Mouse (Mus musculus): Measurements from ENCODE around the gene Tjp3. TPM values are rescaled to one million over a fixed set of nuclear protein-coding genes. Genes with fewer than 3 reads are reported as not detected.

Tjp3 gene
- polyA plus RNA-seq, 1 experiment, result 0.51 TPM

GRCm38 (mm10) chr10:81261025-81261424 lies 30.4 kb downstream of the Tjp3 start:
- Histone ChIP-seq H3K27ac (ENCODE audit: insufficient read depth, low read length) (no peak overlapping the region), H3K4me3 (replicated peaks; ENCODE audit: insufficient read depth, low read depth, low read length) (no peak overlapping the region), H3K27me3 (ENCODE audit: control insufficient read depth, insufficient read depth, low read length) (no peaks in the 10 kb centered on the region), H3K4me1 (ENCODE audit: control insufficient read depth, insufficient read depth, low read length) (peaks cover 8% of the 10 kb centered on the region)
- WGBS, result 91% methylated on average over 4 of the region's 4 CpGs
- TF ChIP-seq POLR2A (IDR thresholded peaks at IDR 0.05; ENCODE audit: borderline replicate concordance, insufficient read depth, low read length) (no peak), CTCF (IDR thresholded peaks at IDR 0.05; ENCODE audit: borderline replicate concordance, insufficient read depth, low read depth, low read length) (no peak)
- no peak for DNase-seq

- Histone ChIP-seq H3K27ac (ENCODE audit: insufficient read depth, low read length) (no peak overlapping the region), H3K27me3 (ENCODE audit: control insufficient read depth, insufficient read depth, low read length) (no peaks in the 10 kb centered on the region), H3K4me1 (ENCODE audit: control insufficient read depth, insufficient read depth, low read length) (peaks cover 5% of the 10 kb centered on the region), H3K4me3 (replicated peaks; ENCODE audit: insufficient read depth, low read depth, low read length) (no peak overlapping the region)
- no peak for DNase-seq
- no peak for TF ChIP-seq CTCF (IDR thresholded peaks at IDR 0.05; ENCODE audit: borderline replicate concordance, insufficient read depth, low read depth, low read length)
- TF ChIP-seq POLR2A (IDR thresholded peaks at IDR 0.05; ENCODE audit: borderline replicate concordance, insufficient read depth, low read length), result no peak
- 24% methylated on average over 21 of the region's 21 CpGs for WGBS
These were observed 32.0 kb downstream of the Tjp3 start for GRCm38 (mm10) chr10:81259225-81259884.

DNA sequence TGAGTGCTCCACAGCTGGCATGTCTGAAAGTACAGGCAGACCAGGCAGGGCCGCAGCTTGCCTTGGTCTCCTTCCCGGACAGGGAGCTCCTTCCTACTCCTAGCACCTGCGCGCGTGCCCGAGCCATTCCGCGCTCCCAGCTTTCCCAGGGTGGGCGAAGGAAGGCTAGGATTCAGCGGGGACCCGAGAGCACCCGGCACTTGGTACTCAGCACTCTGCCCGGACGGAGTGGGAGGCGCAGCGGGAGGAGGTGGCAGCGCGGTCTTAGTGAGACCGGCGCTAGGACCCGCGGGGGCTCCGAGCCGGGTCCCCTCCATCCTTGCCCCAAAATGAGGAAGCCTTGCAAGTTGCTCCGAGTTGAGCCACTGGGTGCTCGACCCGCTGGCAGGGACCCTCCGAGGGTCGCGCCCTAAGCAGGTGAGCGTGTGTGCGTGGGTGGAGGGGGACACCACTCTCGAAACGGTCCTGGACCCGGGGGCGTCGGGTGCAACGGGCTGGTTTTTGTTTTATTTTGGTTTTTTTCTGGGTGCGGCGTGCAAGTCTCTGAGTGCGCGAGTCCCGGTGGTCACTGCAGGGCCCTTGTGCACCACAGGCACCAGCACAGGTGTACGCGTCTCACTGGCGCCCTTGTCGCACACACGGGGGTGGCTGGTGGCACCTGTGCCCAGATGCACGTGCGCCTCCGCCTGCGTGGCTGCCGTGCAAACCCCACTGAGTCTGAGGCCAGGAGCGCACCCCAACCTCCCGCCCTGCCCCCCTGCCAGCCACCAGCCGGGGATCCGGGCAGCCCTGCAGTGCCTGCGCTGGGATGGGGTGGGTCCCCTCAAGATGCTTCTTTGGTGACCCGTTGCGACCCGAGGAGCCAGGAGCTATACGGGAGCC lies 34.0 kb downstream of the Tjp3 start:
- under 1% methylated on average over 62 of the region's 62 CpGs for WGBS
- H3K4me3 ChIP-seq (replicated peaks; ENCODE audit: insufficient read depth, low read depth, low read length), result peak overlapping the region; percentile 83
- TF ChIP-seq CTCF (IDR thresholded peaks at IDR 0.05; ENCODE audit: borderline replicate concordance, insufficient read depth, low read depth, low read length) (no peak), POLR2A (IDR thresholded peaks at IDR 0.05; ENCODE audit: borderline replicate concordance, insufficient read depth, low read length) (no peak)
- H3K4me1 ChIP-seq (ENCODE audit: control insufficient read depth, insufficient read depth, low read length), result peaks cover 5% of the 10 kb centered on the region
- DNase-seq, result peak; percentile 58 to 68
- H3K27me3 ChIP-seq (ENCODE audit: control insufficient read depth, insufficient read depth, low read length), result no peaks in the 10 kb centered on the region
- 0 out of 2 replicates have a peak overlapping the region, but pooled peaks have one; percentile 24 for H3K27ac ChIP-seq (ENCODE audit: insufficient read depth, low read length)

DNA sequence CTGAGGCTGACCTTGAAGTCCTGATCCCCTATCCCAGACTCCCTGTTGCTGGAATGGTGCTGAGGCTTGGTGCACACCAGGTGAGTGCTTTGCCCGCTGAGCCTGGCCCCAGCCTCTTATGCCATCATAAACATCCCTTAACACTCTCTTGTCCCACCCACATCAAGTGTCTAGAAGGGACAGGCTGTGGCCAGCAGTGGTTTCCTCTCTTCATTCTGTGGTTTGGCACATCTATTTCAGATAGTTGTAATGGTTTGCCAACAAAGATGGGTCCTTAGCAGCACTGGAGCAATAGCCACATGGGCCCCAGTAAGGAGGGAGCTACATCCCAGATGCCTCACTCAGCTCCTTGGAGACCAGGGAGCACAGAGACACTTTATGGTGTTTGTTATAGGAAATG lies 36.5 kb downstream of the Tjp3 start:
- Histone ChIP-seq H3K4me1 (ENCODE audit: control insufficient read depth, insufficient read depth, low read length) (peaks cover 5% of the 10 kb centered on the region), H3K27ac (ENCODE audit: insufficient read depth, low read length) (no peak overlapping the region), H3K27me3 (ENCODE audit: control insufficient read depth, insufficient read depth, low read length) (no peaks in the 10 kb centered on the region), H3K4me3 (replicated peaks; ENCODE audit: insufficient read depth, low read depth, low read length) (no peak overlapping the region)
- DNase-seq, result no peak
- TF ChIP-seq POLR2A (IDR thresholded peaks at IDR 0.05; ENCODE audit: borderline replicate concordance, insufficient read depth, low read length), result no peak
- TF ChIP-seq CTCF (IDR thresholded peaks at IDR 0.05; ENCODE audit: borderline replicate concordance, insufficient read depth, low read depth, low read length), result no peak
- WGBS, result 60% methylated on average over 1 of the region's 1 CpGs

DNA sequence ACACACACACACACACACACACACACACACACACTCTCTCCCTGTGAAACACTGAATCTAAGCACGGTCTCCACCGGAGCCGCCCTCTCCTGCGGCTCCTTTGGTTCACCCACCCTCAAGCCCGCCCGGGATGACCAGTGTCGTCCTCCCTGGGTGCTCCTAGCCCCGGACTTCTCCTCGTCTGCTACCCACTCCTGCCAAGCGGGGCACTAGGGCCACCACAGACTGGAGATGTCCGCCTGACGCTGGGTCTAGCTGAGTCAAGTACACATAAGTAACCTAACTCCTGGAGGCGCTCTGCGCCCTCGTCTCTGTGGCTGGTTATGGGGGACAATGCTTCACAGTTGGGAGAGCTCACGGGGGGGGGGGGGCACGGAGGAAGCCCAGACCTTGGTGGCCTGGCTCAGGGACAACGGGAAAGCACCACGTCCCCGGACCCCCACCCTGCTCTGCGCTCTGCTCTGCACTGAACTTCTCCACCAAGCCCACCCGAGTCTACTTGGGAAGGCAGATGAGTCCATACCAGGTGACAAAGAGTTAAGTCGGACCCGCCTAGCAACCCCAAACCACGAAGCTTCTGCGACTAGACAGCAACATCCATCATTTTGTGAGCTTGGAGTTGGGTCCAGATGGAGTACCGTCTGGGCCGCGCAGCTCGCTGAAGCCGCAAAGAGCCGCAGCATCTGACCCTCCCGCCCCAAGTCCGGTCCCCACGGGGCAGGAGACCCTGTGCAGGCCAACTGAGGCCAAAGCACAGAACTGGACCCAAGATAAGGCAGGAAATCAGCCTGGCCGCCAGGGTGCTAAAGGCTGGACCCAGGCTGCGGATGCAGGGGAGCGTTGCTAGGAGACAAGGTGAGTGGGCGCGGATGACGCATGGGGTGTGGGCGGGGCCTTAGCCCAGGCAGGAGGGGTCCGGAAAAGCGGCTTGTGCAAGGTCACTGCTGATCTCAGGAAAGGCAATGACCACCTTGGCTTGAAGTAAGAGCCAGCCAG lies 38.7 kb downstream of the Tjp3 start, which contains the start of gene Matk:
Gene Matk, plus strand, starts transcription at position 512 of the 996 bp plus-strand sequence.
- H3K27ac ChIP-seq (ENCODE audit: insufficient read depth, low read length), result no peak within 1 kb of the TSS

GRCm38 (mm10) chr10:81249442-81249841 lies 41.9 kb downstream of the Tjp3 start:
- WGBS, result 82% methylated on average over 8 of the region's 8 CpGs
- DNase-seq, result no peak
- Histone ChIP-seq H3K4me3 (replicated peaks; ENCODE audit: insufficient read depth, low read depth, low read length) (no peak overlapping the region), H3K27ac (ENCODE audit: insufficient read depth, low read length) (no peak overlapping the region), H3K27me3 (ENCODE audit: control insufficient read depth, insufficient read depth, low read length) (no peaks in the 10 kb centered on the region), H3K4me1 (ENCODE audit: control insufficient read depth, insufficient read depth, low read length) (peaks cover 1% of the 10 kb centered on the region)
- no peak for TF ChIP-seq CTCF (IDR thresholded peaks at IDR 0.05; ENCODE audit: borderline replicate concordance, insufficient read depth, low read depth, low read length)
- TF ChIP-seq POLR2A (IDR thresholded peaks at IDR 0.05; ENCODE audit: borderline replicate concordance, insufficient read depth, low read length), result no peak

More for the DNA sequence above, 38.7 kb downstream of the Tjp3 start, which contains the start of gene Matk:
- H3K4me1 ChIP-seq (ENCODE audit: control insufficient read depth, insufficient read depth, low read length), result peaks cover 3% of the 10 kb centered on the region; the same call in 1 of the 2 replicates
- 7% methylated on average over 43 of the region's 44 CpGs for WGBS
- no peaks in the 10 kb centered on the region for H3K27me3 ChIP-seq (ENCODE audit: control insufficient read depth, insufficient read depth, low read length)
- TF ChIP-seq POLR2A (IDR thresholded peaks at IDR 0.05; ENCODE audit: borderline replicate concordance, insufficient read depth, low read length), result 0 out of 2 replicates have a peak, but pooled peaks have one; percentile 21
- TF ChIP-seq CTCF (IDR thresholded peaks at IDR 0.05; ENCODE audit: borderline replicate concordance, insufficient read depth, low read depth, low read length), result no peak
- peak within 1 kb of the TSS; percentile 5 for H3K4me3 ChIP-seq (replicated peaks; ENCODE audit: insufficient read depth, low read depth, low read length)
- peak; percentile 79 to 81 for DNase-seq

DNA sequence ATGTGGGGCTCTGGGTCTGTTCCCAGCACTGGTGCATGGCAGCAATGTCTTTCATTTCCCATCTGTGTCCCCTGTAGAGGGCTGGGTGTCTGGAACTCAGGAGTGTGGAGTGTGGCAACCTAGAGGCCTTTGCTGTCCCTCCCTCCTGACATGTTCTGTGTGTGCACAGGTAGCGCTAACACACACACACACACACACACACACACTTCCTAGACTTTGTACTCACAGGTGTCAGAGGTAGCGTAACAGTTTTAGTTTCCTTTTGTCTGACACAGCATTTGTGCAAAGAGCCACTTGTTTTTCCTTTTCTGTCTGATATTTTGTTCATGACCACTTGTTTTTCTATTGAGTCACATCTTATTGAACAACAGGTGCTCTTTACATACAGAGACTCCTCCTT lies 43.6 kb downstream of the Tjp3 start:
- H3K4me3 ChIP-seq (replicated peaks; ENCODE audit: insufficient read depth, low read depth, low read length), result no peak overlapping the region
- H3K27ac ChIP-seq (ENCODE audit: insufficient read depth, low read length), result no peak overlapping the region
- DNase-seq, result no peak
- H3K27me3 ChIP-seq (ENCODE audit: control insufficient read depth, insufficient read depth, low read length), result no peaks in the 10 kb centered on the region
- no peak for TF ChIP-seq POLR2A (IDR thresholded peaks at IDR 0.05; ENCODE audit: borderline replicate concordance, insufficient read depth, low read length)
- no peak for TF ChIP-seq CTCF (IDR thresholded peaks at IDR 0.05; ENCODE audit: borderline replicate concordance, insufficient read depth, low read depth, low read length)
- H3K4me1 ChIP-seq (ENCODE audit: control insufficient read depth, insufficient read depth, low read length), result peaks cover 3% of the 10 kb centered on the region
- WGBS, result 96% methylated on average over 2 of the region's 2 CpGs

All from cerebellum, adult 2 months (tissue).